Mouse (Mus musculus) CH12.LX (cell line): ENCODE results near the gene S100a13. TPM values are rescaled to one million over a fixed set of nuclear protein-coding genes. Genes with fewer than 3 reads are reported as not detected.

Experiments
- DNase-seq: peaks from one replicate; pipeline ENCODE4 v3.0.0-alpha.2; 2013; ENCODE audit errors: extremely low read depth
- H3K27ac ChIP-seq: 2 replicates; pipeline ENCODE4 v1.5.1; 2012; ENCODE audit warnings: low read depth, mild to moderate bottlenecking, control low read depth, moderate library complexity; ENCODE audit not compliant: insufficient read depth
- H3K27me3 ChIP-seq: replicated peaks from 2 replicates; pipeline ENCODE3; 2012; ENCODE audit warnings: inconsistent platforms
- H3K36me3 ChIP-seq, 2 experiments: replicated peaks in 1 of 2; 2 replicates each; pipeline versions ENCODE3 to v1.6.1; 2012; ENCODE audit warnings: inconsistent platforms in 1 of 2, low read length in 1 of 2, mild to moderate bottlenecking in 1 of 2, mixed read lengths in 1 of 2, moderate library complexity in 1 of 2; ENCODE audit not compliant: control insufficient read depth in 1 of 2, insufficient read depth in 1 of 2
- H3K4me1 ChIP-seq, 2 experiments: 2 replicates each; pipeline ENCODE4 v1.6.1; 2012; ENCODE audit warnings: inconsistent platforms in 1 of 2, moderate library complexity in 1 of 2; ENCODE audit not compliant: insufficient read depth in 2 of 2, control insufficient read depth in 1 of 2
- H3K4me2 ChIP-seq: 2 replicates; pipeline ENCODE4 v1.6.1; 2012; ENCODE audit warnings: low read depth, mild to moderate bottlenecking, control low read depth; ENCODE audit not compliant: poor library complexity, insufficient read depth, severe bottlenecking
- H3K4me3 ChIP-seq, 3 experiments: fragments of 150-350 bp in 1 of 3; sonication (generic) in 1 of 3; replicated peaks in 1 of 3; 2 replicates each; pipeline versions ENCODE3 to v1.5.1; 2011 to 2012; ENCODE audit warnings: low read depth in 2 of 3, low read length in 2 of 3, mild to moderate bottlenecking in 2 of 3, moderate library complexity in 2 of 3, control low read depth in 1 of 3, improper control_type of control experiment in 1 of 3, inconsistent platforms in 1 of 3, mixed read lengths in 1 of 3; ENCODE audit not compliant: poor library complexity in 1 of 3
- H3K79me2 ChIP-seq: replicated peaks from 2 replicates; pipeline ENCODE4 v1.6.1; 2012; ENCODE audit warnings: mild to moderate bottlenecking, moderate library complexity; ENCODE audit not compliant: control insufficient read depth, poor library complexity, insufficient read depth, severe bottlenecking; ENCODE audit errors: extremely low read depth
- H3K9ac ChIP-seq: 2 replicates; pipeline ENCODE4 v1.6.1; 2012; ENCODE audit warnings: low read depth, mild to moderate bottlenecking, control low read depth, moderate library complexity; ENCODE audit not compliant: insufficient read depth
- H3K9me3 ChIP-seq: replicated peaks from 2 replicates; pipeline ENCODE3; 2012; ENCODE audit warnings: low read length, inconsistent platforms, mixed read lengths
- BHLHE40 ChIP-seq: IDR thresholded peaks from 2 replicates; pipeline ENCODE4 v1.6.1; 2011; ENCODE audit warnings: mild to moderate bottlenecking, low read depth, low read length, improper control_type of control experiment
- CHD1 ChIP-seq: IDR thresholded peaks from 2 replicates; pipeline ENCODE4 v1.6.1; 2012; ENCODE audit warnings: low read depth, low read length, improper control_type of control experiment, inconsistent platforms
- CHD2 ChIP-seq: IDR thresholded peaks from 2 replicates; pipeline ENCODE4 v1.6.1; 2011; ENCODE audit warnings: low read length, improper control_type of control experiment
- E2F4 ChIP-seq: IDR thresholded peaks from 2 replicates; pipeline ENCODE4 v1.6.1; 2011; ENCODE audit warnings: low read depth, low read length, improper control_type of control experiment; ENCODE audit not compliant: insufficient replicate concordance
- ETS1 ChIP-seq: conservative IDR thresholded peaks from 2 replicates; pipeline ENCODE4 v1.6.1; 2012; ENCODE audit warnings: low read depth, mild to moderate bottlenecking, inconsistent platforms, low read length, improper control_type of control experiment, moderate library complexity
- GABPA ChIP-seq: IDR thresholded peaks from 2 replicates; pipeline ENCODE4 v1.6.1; 2012; ENCODE audit warnings: low read depth, low read length, improper control_type of control experiment, inconsistent platforms; ENCODE audit not compliant: insufficient replicate concordance
- JUND ChIP-seq: conservative IDR thresholded peaks from 2 replicates; pipeline ENCODE4 v1.6.1; 2011; ENCODE audit warnings: low read depth, low read length, improper control_type of control experiment
- MAX ChIP-seq: IDR thresholded peaks from 2 replicates; pipeline ENCODE4 v1.6.1; 2011; ENCODE audit warnings: low read length, improper control_type of control experiment
- MEF2A ChIP-seq: IDR thresholded peaks from 2 replicates; pipeline ENCODE4 v1.6.1; 2014; ENCODE audit warnings: low read depth, mild to moderate bottlenecking, inconsistent platforms, low read length, improper control_type of control experiment, borderline replicate concordance
- MYC ChIP-seq: IDR thresholded peaks from 2 replicates; pipeline ENCODE4 v1.6.1; 2011; ENCODE audit warnings: low read depth, mild to moderate bottlenecking, improper control_type of control experiment, low read length
- POLR2AphosphoS2 ChIP-seq: IDR thresholded peaks from 2 replicates; pipeline ENCODE4 v1.6.1; 2011; ENCODE audit warnings: low read depth, low read length, improper control_type of control experiment
- SIN3A ChIP-seq: IDR thresholded peaks from 2 replicates; pipeline ENCODE4 v1.6.1; 2012; ENCODE audit warnings: low read length, improper control_type of control experiment, inconsistent platforms
- TCF12 ChIP-seq: IDR thresholded peaks from 2 replicates; pipeline ENCODE4 v1.6.1; 2014; ENCODE audit warnings: low read depth, mild to moderate bottlenecking, inconsistent platforms, low read length, improper control_type of control experiment
- USF1 ChIP-seq: IDR thresholded peaks from 2 replicates; pipeline ENCODE4 v1.6.1; 2014; ENCODE audit warnings: low read depth, mild to moderate bottlenecking, inconsistent platforms, low read length, improper control_type of control experiment
- ZC3H11A ChIP-seq: IDR thresholded peaks from 2 replicates; pipeline ENCODE4 v1.6.1; 2012; ENCODE audit warnings: low read depth, mild to moderate bottlenecking, inconsistent platforms, low read length, improper control_type of control experiment
- ZKSCAN1 ChIP-seq: IDR thresholded peaks from 2 replicates; pipeline ENCODE4 v1.6.1; 2012; ENCODE audit warnings: low read depth, inconsistent platforms, low read length, improper control_type of control experiment, borderline replicate concordance
- ZMIZ1 ChIP-seq: IDR thresholded peaks from 2 replicates; pipeline ENCODE4 v1.6.1; 2012; ENCODE audit warnings: low read depth, mild to moderate bottlenecking, inconsistent platforms, low read length, improper control_type of control experiment
- ZNF384 ChIP-seq: IDR thresholded peaks from 2 replicates; pipeline ENCODE4 v1.6.1; 2012; ENCODE audit warnings: low read depth, low read length, improper control_type of control experiment, inconsistent platforms
- dilution Hi-C: fragments of 300-500 bp; cut with MboI; formaldehyde crosslinking; loops from 2 replicates; pipeline ENCODE4 v1.14.3; 2020; ENCODE audit warnings: low sequenced_read_pairs; ENCODE audit not compliant: extremely low pct_unique_long_range_greater_than_20kb, extremely low pct_ligation_motif_present
- in situ Hi-C: fragments of 300-500 bp; cut with MboI; formaldehyde crosslinking; loops from 3 replicates; pipeline ENCODE4 v1.14.3; 2019; ENCODE audit warnings: low sequenced_read_pairs, low pct_ligation_motif_present, low pct_unique_long_range_greater_than_20kb, mixed read lengths
- polyA plus RNA-seq: library from polyadenylated mRNA; unstranded; fragments of >175 nt; gene quantifications from 2 replicates; pipeline ENCODE4 v1.2.1, GENCODE M21; 2012; ENCODE audit warnings: low read depth; ENCODE audit not compliant: insufficient read length
- total RNA-seq, 2 experiments: library from RNA; depleted of rRNA; stranded (reverse); fragments of 300-350 nt in 1 of 2; fragments of >200 nt in 1 of 2; gene quantifications; 2 replicates each; pipeline ENCODE4 v1.2.3; 2012 to 2014

The S100a13 gene
- total and polyA plus RNA-seq, 3 experiments, result 19.3 to 41.6 (median 35.5) TPM

DNA sequence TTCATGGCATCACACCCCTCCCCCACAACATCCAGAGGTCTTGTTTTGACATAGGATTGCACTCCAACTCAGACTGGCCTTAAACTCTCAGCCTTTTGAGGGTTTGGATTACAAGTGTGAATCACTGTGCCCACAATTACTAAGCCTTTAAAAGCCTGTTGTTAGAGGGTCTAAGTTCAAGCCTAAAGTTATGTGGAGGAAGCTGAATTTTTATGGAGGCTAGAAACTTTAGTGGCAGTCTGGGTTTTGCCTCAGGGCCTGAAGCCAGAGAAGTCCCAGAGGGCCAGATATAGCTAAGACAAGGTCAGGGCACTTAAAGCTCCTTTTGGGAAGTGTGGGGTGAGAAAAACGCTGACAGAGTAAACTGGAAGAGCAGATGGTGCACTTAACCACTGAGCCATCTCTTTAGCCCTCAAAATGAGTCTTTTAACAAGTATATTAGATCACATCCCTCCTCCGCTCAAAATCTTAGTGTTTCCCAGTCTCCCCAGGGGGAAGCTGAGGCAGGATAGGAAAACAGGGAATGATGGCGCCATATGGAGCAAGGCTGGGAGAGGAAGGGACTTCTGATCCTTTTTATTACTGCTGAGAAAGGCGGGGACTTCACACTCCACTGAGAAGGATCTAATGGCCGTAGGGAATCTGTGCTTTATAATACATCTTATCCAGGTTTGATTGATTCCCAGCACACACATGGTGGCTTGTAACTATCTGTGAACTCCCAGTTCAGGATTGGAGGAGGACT is 35.6 kb downstream of the S100a13 start:
- in situ Hi-C loops (no loop called here), dilution Hi-C loops (no loop called here)
- no peaks in the 10 kb centered on the region for H3K36me3 ChIP-seq
- DNase-seq, result no peak
- TF ChIP-seq SIN3A, result no peak
- no peak for TF ChIP-seq ZKSCAN1
- TF ChIP-seq E2F4, result no peak
- TF ChIP-seq ZMIZ1, result no peak
- TF ChIP-seq ETS1, result no peak
- TF ChIP-seq ZC3H11A, result no peak
- TF ChIP-seq BHLHE40, result no peak
- no peak for TF ChIP-seq ZNF384
- TF ChIP-seq MAX, result no peak
- no peak for TF ChIP-seq MEF2A
- H3K79me2 ChIP-seq, result no peaks in the 10 kb centered on the region
- H3K27ac ChIP-seq, result no peak overlapping the region
- no peaks in the 10 kb centered on the region for H3K4me1 ChIP-seq
- H3K27me3 ChIP-seq, result peaks cover 6% of the 10 kb centered on the region
- no peak overlapping the region for H3K9ac ChIP-seq
- no peak overlapping the region for H3K4me3 ChIP-seq
- no peaks in the 10 kb centered on the region for H3K9me3 ChIP-seq
- H3K4me2 ChIP-seq, result no peak overlapping the region

DNA sequence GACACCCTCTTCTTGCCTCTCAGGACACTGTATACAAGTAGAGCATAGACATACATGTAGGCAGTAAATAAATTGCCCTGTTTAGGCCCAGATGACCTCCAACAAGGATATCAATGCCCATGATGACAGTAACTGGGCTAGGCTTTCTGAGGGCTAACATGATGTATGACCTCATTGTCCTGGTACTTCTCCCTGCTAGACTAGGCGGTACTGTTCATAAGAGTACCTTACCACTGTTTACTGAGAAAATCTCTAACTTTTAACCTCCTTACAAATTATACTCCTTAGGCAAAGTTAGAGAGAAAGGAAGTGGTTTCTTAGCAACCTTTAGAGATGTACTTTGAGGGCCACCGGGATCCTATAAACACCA is 36.2 kb downstream of the S100a13 start:
- H3K9me3 ChIP-seq, result no peaks in the 10 kb centered on the region
- no peak for DNase-seq
- TF ChIP-seq ZNF384 (no peak), CHD1 (no peak), CHD2 (no peak), E2F4 (no peak), ZC3H11A (no peak), GABPA (no peak), MYC (no peak), USF1 (no peak), JUND (no peak), POLR2AphosphoS2 (no peak), TCF12 (no peak)
- TF ChIP-seq, all 38 proteins: peak for 0
- Histone ChIP-seq H3K27ac (no peak overlapping the region), H3K9ac (no peak overlapping the region), H3K4me1 (no peaks in the 10 kb centered on the region), H3K79me2 (no peaks in the 10 kb centered on the region), H3K4me3 (no peak overlapping the region), H3K36me3 (no peaks in the 10 kb centered on the region), H3K27me3 (peaks cover 2% of the 10 kb centered on the region), H3K4me2 (no peak overlapping the region)
- in situ Hi-C loops, result no loop called here
- dilution Hi-C loops, result no loop called here
